Mouse (Mus musculus): ENCODE results near the gene Tenm4. TPM values are rescaled to one million over a fixed set of nuclear protein-coding genes. Genes with fewer than 3 reads are reported as not detected.

Tenm4 gene
- polyA plus RNA-seq, 1 experiment from 2014 or later: 51.6 TPM

DNA sequence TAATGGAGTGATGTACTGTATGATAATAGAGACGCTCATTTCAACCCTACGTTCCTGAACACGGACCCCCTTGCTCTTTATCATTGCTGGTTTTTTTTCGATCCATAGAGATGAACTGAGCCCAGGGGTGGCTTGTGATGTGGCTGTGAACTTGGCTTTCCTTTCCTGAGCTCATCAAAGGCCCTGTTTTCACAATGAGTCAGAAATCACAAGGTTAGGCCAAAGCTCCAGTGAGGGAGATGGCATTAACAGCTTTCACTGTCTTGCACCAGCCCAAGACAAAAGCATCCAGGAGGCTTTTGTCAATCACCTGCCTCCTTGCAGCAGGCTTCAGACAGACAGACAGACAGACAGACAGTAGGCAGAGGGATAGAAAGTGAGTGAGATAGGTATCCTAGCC lies 219.8 kb downstream of the Tenm4 start:
- WGBS: 89% methylated on average over 4 of the region's 4 CpGs

DNA sequence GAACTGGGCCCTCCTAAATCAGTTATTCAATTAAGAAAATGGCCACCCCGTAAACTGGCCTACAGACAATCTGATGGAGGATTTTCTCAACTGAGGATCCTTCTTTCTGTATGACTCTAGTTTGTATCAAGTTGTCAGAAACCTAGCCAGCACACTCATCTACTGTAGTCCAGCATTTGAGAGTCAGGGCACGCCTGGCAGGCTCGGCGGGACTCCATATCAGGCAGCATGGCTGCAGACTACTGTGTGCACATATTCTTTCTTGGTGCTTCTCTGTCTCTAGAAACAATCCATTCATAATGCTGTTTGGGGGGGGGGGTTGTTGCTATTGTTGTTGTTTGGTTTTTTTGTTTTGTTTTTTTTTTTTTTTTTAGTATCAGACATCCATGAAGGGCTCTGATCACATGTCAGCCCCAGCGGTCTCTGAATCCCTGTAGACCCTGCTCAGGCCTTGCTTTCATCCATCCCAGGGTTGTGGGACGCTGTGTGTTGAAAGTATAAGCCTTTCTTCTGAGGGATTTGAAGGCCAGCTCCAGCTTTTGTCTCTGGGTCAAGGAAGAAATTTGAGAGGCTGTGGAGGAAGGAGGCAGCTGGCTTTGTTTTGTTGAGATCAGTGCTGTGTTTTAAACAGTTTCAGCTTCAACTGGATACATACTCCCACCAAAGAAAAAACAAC lies 220.9 kb downstream of the Tenm4 start:
- H3K4me2 ChIP-seq (replicated peaks): no peak overlapping the region
- no peak for ATAC-seq (ENCODE audit: insufficient number of reproducible peaks, low FRiP score, low TSS enrichment, low read depth)
- no peaks in the 10 kb centered on the region for H3K36me3 ChIP-seq
- no peaks in the 10 kb centered on the region for H3K27me3 ChIP-seq
- H3K9ac ChIP-seq: no peak overlapping the region
- no peaks in the 10 kb centered on the region for H3K9me3 ChIP-seq (replicated peaks)
- no peaks in the 10 kb centered on the region for H3K4me1 ChIP-seq
- no peak overlapping the region for H3K4me3 ChIP-seq (replicated peaks)
- 72% methylated on average over 6 of the region's 6 CpGs for WGBS
- no peak overlapping the region for H3K27ac ChIP-seq (replicated peaks)

More for the DNA sequence above, 219.8 kb downstream of the Tenm4 start:
- Histone ChIP-seq H3K36me3 (no peaks in the 10 kb centered on the region), H3K9ac (no peak overlapping the region), H3K27me3 (no peaks in the 10 kb centered on the region), H3K4me2 (replicated peaks) (no peak overlapping the region), H3K4me1 (no peaks in the 10 kb centered on the region), H3K27ac (replicated peaks) (no peak overlapping the region), H3K9me3 (replicated peaks) (no peaks in the 10 kb centered on the region), H3K4me3 (replicated peaks) (no peak overlapping the region)
- ATAC-seq (ENCODE audit: insufficient number of reproducible peaks, low FRiP score, low TSS enrichment, low read depth): no peak

DNA sequence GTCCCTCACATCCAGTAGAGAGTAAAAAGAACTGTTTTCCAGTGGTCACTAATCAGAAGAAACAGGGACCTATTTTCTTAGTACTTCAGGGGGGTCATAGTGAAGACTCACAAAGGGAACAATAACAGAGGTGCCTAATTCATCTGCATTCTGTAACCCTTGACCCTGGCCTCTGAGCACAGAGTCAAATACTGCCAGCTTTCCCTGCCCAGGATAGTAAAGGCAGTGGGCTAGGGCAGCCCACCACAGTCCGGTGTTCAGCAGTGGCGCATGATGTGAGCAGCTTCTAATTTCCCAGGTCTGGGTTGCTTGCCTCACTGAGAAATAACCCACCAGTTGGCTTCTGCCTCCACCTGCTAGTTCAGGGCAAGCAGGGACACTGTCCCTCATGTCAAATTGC lies 221.6 kb downstream of the Tenm4 start:
- Histone ChIP-seq H3K9ac (no peak overlapping the region), H3K36me3 (no peaks in the 10 kb centered on the region), H3K27ac (replicated peaks) (no peak overlapping the region), H3K9me3 (replicated peaks) (no peaks in the 10 kb centered on the region), H3K4me1 (no peaks in the 10 kb centered on the region), H3K4me3 (replicated peaks) (no peak overlapping the region), H3K27me3 (no peaks in the 10 kb centered on the region), H3K4me2 (replicated peaks) (no peak overlapping the region)
- ATAC-seq (ENCODE audit: insufficient number of reproducible peaks, low FRiP score, low TSS enrichment, low read depth): no peak
- 74% methylated on average over 2 of the region's 2 CpGs for WGBS

DNA sequence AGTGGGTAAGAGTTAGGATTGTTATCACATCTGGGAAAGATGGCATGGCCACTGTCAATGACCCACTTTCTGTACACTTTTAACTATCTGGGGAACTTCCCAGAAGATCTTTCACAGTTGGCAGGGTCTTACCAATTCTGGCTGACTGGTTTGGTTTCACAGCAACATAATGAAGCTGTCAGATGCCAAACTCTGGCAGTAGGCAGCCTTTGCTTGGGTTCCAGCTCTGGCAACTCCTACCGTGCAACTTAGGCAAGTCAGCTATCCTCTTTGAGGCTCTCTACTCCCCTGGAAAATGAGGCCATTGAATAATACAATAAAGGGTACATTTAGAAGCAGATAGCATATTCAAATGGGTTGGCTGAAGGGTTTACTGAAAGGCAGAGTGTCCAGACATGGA lies 226.9 kb downstream of the Tenm4 start:
- Histone ChIP-seq H3K27ac (replicated peaks) (no peak overlapping the region), H3K9me3 (replicated peaks) (no peaks in the 10 kb centered on the region), H3K4me3 (replicated peaks) (no peak overlapping the region), H3K4me1 (no peaks in the 10 kb centered on the region), H3K36me3 (no peaks in the 10 kb centered on the region), H3K4me2 (replicated peaks) (no peak overlapping the region), H3K9ac (no peak overlapping the region), H3K27me3 (no peaks in the 10 kb centered on the region)
- ATAC-seq (ENCODE audit: insufficient number of reproducible peaks, low FRiP score, low TSS enrichment, low read depth): no peak
- 76% methylated on average over 1 of the region's 1 CpGs for WGBS

DNA sequence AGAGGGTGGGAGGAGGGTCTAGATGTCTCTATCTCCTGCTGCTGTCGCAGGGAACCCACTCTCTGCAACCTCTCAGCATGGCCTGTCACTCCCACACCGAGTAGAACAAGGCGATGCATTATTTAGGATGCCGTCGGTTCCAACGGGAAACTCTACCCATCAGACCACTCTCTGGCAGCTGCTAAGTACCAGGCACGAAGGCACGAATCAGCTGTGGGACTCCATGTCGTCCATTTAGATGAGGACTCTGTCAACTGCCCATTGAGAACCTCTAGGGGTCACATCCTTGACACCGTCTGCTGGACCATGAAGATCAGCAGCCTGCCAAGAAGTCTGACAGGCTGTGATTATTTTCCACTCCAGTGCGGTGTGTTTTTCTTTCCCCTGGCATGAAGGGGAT lies 229.4 kb downstream of the Tenm4 start:
- no peaks in the 10 kb centered on the region for H3K9me3 ChIP-seq (replicated peaks)
- H3K4me3 ChIP-seq (replicated peaks): no peak overlapping the region
- H3K27ac ChIP-seq (replicated peaks): no peak overlapping the region
- no peaks in the 10 kb centered on the region for H3K4me1 ChIP-seq
- H3K27me3 ChIP-seq: no peaks in the 10 kb centered on the region
- H3K36me3 ChIP-seq: no peaks in the 10 kb centered on the region
- no peak overlapping the region for H3K4me2 ChIP-seq (replicated peaks)
- no peak for ATAC-seq (ENCODE audit: insufficient number of reproducible peaks, low FRiP score, low TSS enrichment, low read depth)
- no peak overlapping the region for H3K9ac ChIP-seq
- 48% methylated on average over 11 of the region's 11 CpGs for WGBS

GRCm38 (mm10) chr7:96406630-96407214 lies 235.7 kb downstream of the Tenm4 start:
- no peaks in the 10 kb centered on the region for H3K27me3 ChIP-seq
- ATAC-seq (ENCODE audit: insufficient number of reproducible peaks, low FRiP score, low TSS enrichment, low read depth): no peak
- H3K27ac ChIP-seq (replicated peaks): no peak overlapping the region
- H3K9me3 ChIP-seq (replicated peaks): no peaks in the 10 kb centered on the region
- no peaks in the 10 kb centered on the region for H3K4me1 ChIP-seq
- H3K36me3 ChIP-seq: no peaks in the 10 kb centered on the region
- 66% methylated on average over 8 of the region's 8 CpGs for WGBS
- no peak overlapping the region for H3K4me3 ChIP-seq (replicated peaks)
- no peak overlapping the region for H3K9ac ChIP-seq
- no peak overlapping the region for H3K4me2 ChIP-seq (replicated peaks)

DNA sequence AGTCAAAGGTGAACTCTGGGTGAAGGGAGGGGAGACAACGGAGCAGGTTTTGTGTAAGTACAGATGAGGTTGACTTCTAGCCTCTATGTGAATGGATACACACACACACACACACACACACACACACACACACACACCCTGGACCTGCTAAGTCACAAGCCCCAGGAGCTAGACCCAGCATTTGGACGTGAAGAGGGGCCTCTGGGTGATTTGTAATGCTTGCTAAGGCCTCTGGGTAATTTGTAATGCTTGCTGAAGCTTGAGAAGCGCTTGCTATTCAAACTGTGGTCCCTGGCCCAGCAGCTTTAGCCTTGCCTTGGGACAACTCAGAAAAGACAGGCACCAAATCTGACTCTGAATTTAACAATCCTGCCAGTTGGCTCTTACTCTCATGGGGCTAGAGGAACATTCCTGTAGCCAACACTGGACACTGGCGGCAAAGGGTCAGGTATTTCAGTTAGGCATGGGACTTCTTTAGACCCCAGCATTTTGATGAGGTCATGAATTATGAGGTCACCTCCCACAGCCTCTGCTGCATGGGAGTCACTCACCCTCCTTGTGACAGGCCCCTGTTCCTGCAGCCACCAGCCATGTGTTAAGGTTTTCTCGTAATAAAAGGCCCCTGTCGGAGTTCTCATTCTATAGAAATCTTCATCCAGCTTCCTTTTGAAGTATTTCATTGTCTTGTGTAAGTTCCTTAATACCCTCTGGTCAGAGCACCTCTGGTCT lies 237.3 kb downstream of the Tenm4 start:
- WGBS: 73% methylated on average over 6 of the region's 6 CpGs
- H3K4me1 ChIP-seq: 0 out of 2 replicates have a peak, but pooled peaks cover 5% of the 10 kb centered on the region
- no peak for ATAC-seq (ENCODE audit: insufficient number of reproducible peaks, low FRiP score, low TSS enrichment, low read depth)

GRCm38 (mm10) chr7:96409323-96409880 lies 238.4 kb downstream of the Tenm4 start:
- Histone ChIP-seq H3K9ac (no peak overlapping the region), H3K36me3 (no peaks in the 10 kb centered on the region), H3K4me1 (0 out of 2 replicates have a peak, but pooled peaks cover 8% of the 10 kb centered on the region), H3K4me3 (replicated peaks) (no peak overlapping the region), H3K9me3 (replicated peaks) (no peaks in the 10 kb centered on the region), H3K27ac (replicated peaks) (no peak overlapping the region), H3K4me2 (replicated peaks) (no peak overlapping the region), H3K27me3 (no peaks in the 10 kb centered on the region)
- ATAC-seq (ENCODE audit: insufficient number of reproducible peaks, low FRiP score, low TSS enrichment, low read depth): no peak
- 57% methylated on average over 11 of the region's 11 CpGs for WGBS

More for the DNA sequence above, 237.3 kb downstream of the Tenm4 start:
- Histone ChIP-seq H3K27ac (replicated peaks) (no peak overlapping the region), H3K27me3 (no peaks in the 10 kb centered on the region), H3K4me3 (replicated peaks) (no peak overlapping the region), H3K9me3 (replicated peaks) (no peaks in the 10 kb centered on the region), H3K36me3 (no peaks in the 10 kb centered on the region), H3K4me2 (replicated peaks) (no peak overlapping the region), H3K9ac (no peak overlapping the region)

DNA sequence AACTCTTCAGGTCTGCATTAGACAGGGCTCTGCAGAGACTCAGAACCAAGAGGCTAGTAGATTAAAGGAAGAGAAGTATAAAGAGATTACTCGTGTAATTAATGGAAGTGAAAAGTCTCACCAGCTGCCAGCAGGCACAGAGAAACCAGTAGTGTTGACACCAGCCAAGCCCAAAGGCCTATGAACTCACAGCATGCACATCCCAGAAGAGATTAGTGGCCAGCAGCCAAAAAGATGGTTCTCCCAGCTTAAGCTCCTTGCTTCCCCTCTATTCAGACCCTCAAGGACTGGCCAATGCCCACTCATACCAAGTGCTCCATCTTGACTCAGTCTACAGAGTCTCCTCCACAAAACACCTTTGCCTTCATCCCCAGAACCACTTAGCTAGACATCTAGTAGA lies 242.8 kb downstream of the Tenm4 start:
- no peak overlapping the region for H3K4me3 ChIP-seq (replicated peaks)
- no peak overlapping the region; the same call in 1 of the 2 replicates for H3K27ac ChIP-seq (replicated peaks)
- ATAC-seq (ENCODE audit: insufficient number of reproducible peaks, low FRiP score, low TSS enrichment, low read depth): no peak

DNA sequence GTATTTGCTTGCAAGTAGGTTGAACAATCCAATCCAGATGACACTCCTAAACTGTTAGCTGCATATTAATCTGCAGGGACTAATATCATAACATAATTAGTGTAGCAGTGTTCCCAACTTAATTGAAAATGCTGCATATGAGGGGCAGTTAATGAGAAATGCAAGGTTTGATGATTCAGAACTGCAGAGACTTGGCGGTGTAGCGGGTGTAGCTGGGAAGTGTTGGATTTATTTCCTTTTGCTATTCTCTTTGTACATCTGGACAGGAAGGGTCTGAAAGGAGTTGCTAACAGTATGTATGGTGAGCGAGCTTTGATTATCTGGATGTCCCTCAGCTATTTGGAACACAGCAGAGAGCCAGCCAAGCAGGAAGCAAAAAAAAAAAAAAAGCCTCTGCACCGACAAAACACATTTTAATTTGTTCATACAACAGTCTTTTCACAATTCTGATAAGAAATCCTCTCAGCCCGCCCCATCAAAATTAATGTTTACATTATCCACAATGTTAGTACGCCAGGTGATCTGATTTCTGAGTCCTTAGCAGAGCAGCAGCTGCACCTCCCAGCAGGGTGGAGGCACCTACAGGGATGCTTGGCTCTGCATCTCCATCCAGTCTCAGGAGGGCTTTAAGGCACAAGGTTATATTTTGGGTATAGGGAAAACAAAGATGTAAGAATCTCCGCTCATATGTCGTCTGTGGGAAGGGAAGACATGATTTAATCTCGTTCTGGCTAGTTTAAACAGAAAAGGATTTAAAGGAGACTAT lies 243.4 kb downstream of the Tenm4 start:
- H3K27me3 ChIP-seq: no peaks in the 10 kb centered on the region
- H3K36me3 ChIP-seq: no peaks in the 10 kb centered on the region
- no peaks in the 10 kb centered on the region for H3K9me3 ChIP-seq (replicated peaks)
- H3K4me1 ChIP-seq: peaks cover 23% of the 10 kb centered on the region
- no peak overlapping the region for H3K4me3 ChIP-seq (replicated peaks)
- no peak for ATAC-seq (ENCODE audit: insufficient number of reproducible peaks, low FRiP score, low TSS enrichment, low read depth)
- 53% methylated on average over 9 of the region's 9 CpGs for WGBS
- H3K4me2 ChIP-seq (replicated peaks): no peak overlapping the region
- no peak overlapping the region for H3K9ac ChIP-seq
- no peak overlapping the region; the same call in 1 of the 2 replicates for H3K27ac ChIP-seq (replicated peaks)

More for the DNA sequence above, 242.8 kb downstream of the Tenm4 start:
- Histone ChIP-seq H3K9ac (no peak overlapping the region), H3K27me3 (no peaks in the 10 kb centered on the region), H3K36me3 (no peaks in the 10 kb centered on the region), H3K4me1 (peaks cover 23% of the 10 kb centered on the region), H3K9me3 (replicated peaks) (no peaks in the 10 kb centered on the region), H3K4me2 (replicated peaks) (no peak overlapping the region)
- WGBS: 52% methylated on average over 1 of the region's 1 CpGs

Measured in embryonic facial prominence, embryonic 15.5 days (tissue).